Mouse (Mus musculus): ENCODE measurements around the gene Stoml3. TPM values are rescaled to one million over a fixed set of nuclear protein-coding genes. Genes with fewer than 3 reads are reported as not detected.

The Stoml3 gene
- polyA plus RNA-seq (2012; rRNA removed), result not detected in 2 replicates

DNA sequence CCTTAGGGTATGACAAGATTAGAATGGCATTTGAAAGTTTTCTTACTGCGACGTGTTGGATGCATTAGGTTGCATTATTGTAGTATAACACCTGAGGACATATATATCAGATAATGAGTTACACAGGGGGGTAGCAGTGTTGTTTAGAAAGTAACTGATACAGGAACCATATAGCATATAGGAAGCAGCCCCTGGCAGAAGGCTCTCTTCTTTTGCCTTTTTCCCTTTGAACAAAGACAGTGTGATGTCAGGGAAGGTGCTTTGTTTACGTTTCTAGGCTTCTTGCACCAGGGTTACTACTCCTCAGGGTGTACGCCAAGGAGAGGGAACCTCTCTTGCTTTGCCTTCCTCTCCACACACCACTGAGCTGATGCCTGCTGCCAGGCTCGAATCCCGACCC lies at the start of gene Stoml3:
TSS of gene Stoml3 (plus strand) at position 301 of the 400 bp plus-strand sequence.
- Histone ChIP-seq H3K27ac (ENCODE audit: insufficient read depth, low read length) (no peak within 1 kb of the TSS), H3K4me1 (ENCODE audit: control insufficient read depth, insufficient read depth, insufficient read length) (peaks cover 4% of the 10 kb centered on the region; the same call in 1 of the 2 replicates), H3K36me3 (ENCODE audit: control insufficient read depth, insufficient read depth, low read length) (no peaks in the 10 kb centered on the region), H3K27me3 (ENCODE audit: control insufficient read depth, insufficient read depth, low read length) (no peaks in the 10 kb centered on the region), H3K4me3 (ENCODE audit: extremely low read depth, insufficient read depth, insufficient read length) (no peak within 1 kb of the TSS)
- WGBS, result 90% methylated on average over 6 of the region's 6 CpGs
- DNase-seq (ENCODE audit: low read depth in 1 of 2, low spot score in 2 of 2), result no peak
- TF ChIP-seq POLR2A (IDR thresholded peaks at IDR 0.05; ENCODE audit: low read depth, low read length) (no peak), CTCF (IDR thresholded peaks at IDR 0.05; ENCODE audit: extremely low read depth, insufficient read depth, insufficient read length, insufficient replicate concordance) (no peak)

DNA sequence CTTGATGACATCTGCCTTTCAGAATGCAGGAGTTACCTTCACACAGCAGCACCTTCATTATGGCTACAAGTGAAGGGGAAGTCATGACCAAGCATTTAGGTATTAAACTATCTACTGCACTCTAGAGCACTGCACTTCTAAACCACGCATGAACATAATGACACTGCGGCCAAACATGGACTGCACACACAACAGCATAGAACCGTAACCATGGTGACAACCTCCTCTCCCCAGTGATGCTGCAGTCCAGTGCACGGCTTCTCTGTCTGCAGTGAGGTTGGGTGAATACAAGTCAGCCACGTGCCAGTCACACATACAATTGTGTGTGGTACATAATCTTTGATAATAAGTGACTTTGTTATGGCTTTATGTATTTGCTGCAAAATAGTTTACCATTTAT lies 42.9 kb upstream of the Stoml3 start:
- Histone ChIP-seq H3K4me1 (ENCODE audit: control insufficient read depth, insufficient read depth, insufficient read length) (no peaks in the 10 kb centered on the region), H3K27me3 (ENCODE audit: control insufficient read depth, insufficient read depth, low read length) (no peaks in the 10 kb centered on the region), H3K4me3 (ENCODE audit: extremely low read depth, insufficient read depth, insufficient read length) (no peak overlapping the region), H3K36me3 (ENCODE audit: control insufficient read depth, insufficient read depth, low read length) (peaks cover 9% of the 10 kb centered on the region), H3K27ac (ENCODE audit: insufficient read depth, low read length) (no peak overlapping the region)
- no peak for DNase-seq (ENCODE audit: low read depth in 1 of 2, low spot score in 2 of 2)
- TF ChIP-seq CTCF (IDR thresholded peaks at IDR 0.05; ENCODE audit: extremely low read depth, insufficient read depth, insufficient read length, insufficient replicate concordance), result no peak
- TF ChIP-seq POLR2A (IDR thresholded peaks at IDR 0.05; ENCODE audit: low read depth, low read length), result no peak
- 90% methylated on average over 5 of the region's 5 CpGs for WGBS

DNA sequence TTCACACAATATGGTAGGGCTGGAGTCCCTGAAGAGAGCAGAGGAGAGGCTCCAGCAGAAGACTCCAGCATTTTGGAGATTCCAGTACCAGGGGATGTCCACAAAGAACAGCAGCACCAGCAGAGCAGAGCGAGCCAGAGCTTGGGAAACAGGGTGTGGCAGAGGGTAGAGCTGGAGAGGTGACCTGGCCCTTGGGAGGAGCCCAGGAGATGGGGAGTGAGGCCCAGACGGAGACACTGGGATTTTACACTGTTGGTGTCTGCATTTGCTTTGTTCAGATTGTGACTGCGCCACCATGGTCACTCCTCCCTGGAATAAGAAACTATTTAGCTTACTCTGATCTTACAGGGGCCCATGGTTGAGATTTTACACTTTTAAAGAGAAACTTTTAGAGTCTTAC lies 41.7 kb upstream of the Stoml3 start:
- DNase-seq (ENCODE audit: low read depth in 1 of 2, low spot score in 2 of 2), result no peak
- Histone ChIP-seq H3K4me3 (ENCODE audit: extremely low read depth, insufficient read depth, insufficient read length) (no peak overlapping the region), H3K27me3 (ENCODE audit: control insufficient read depth, insufficient read depth, low read length) (no peaks in the 10 kb centered on the region), H3K4me1 (ENCODE audit: control insufficient read depth, insufficient read depth, insufficient read length) (no peaks in the 10 kb centered on the region), H3K36me3 (ENCODE audit: control insufficient read depth, insufficient read depth, low read length) (peaks cover 14% of the 10 kb centered on the region), H3K27ac (ENCODE audit: insufficient read depth, low read length) (no peak overlapping the region)
- WGBS, result 89% methylated on average over 3 of the region's 3 CpGs
- TF ChIP-seq CTCF (IDR thresholded peaks at IDR 0.05; ENCODE audit: extremely low read depth, insufficient read depth, insufficient read length, insufficient replicate concordance), result no peak
- no peak for TF ChIP-seq POLR2A (IDR thresholded peaks at IDR 0.05; ENCODE audit: low read depth, low read length)

GRCm38 (mm10) chr3:53448208-53448607 lies 40.2 kb upstream of the Stoml3 start:
- TF ChIP-seq POLR2A (IDR thresholded peaks at IDR 0.05; ENCODE audit: low read depth, low read length), result no peak
- TF ChIP-seq CTCF (IDR thresholded peaks at IDR 0.05; ENCODE audit: extremely low read depth, insufficient read depth, insufficient read length, insufficient replicate concordance), result no peak
- H3K27ac ChIP-seq (ENCODE audit: insufficient read depth, low read length), result no peak overlapping the region
- WGBS, result 25% methylated on average over 2 of the region's 2 CpGs
- no peaks in the 10 kb centered on the region for H3K4me1 ChIP-seq (ENCODE audit: control insufficient read depth, insufficient read depth, insufficient read length)
- H3K36me3 ChIP-seq (ENCODE audit: control insufficient read depth, insufficient read depth, low read length), result peaks cover 25% of the 10 kb centered on the region
- no peaks in the 10 kb centered on the region for H3K27me3 ChIP-seq (ENCODE audit: control insufficient read depth, insufficient read depth, low read length)
- H3K4me3 ChIP-seq (ENCODE audit: extremely low read depth, insufficient read depth, insufficient read length), result no peak overlapping the region
- peak in 1 of 2 experiments; percentile 45 for DNase-seq (ENCODE audit: low read depth in 1 of 2, low spot score in 2 of 2)

DNA sequence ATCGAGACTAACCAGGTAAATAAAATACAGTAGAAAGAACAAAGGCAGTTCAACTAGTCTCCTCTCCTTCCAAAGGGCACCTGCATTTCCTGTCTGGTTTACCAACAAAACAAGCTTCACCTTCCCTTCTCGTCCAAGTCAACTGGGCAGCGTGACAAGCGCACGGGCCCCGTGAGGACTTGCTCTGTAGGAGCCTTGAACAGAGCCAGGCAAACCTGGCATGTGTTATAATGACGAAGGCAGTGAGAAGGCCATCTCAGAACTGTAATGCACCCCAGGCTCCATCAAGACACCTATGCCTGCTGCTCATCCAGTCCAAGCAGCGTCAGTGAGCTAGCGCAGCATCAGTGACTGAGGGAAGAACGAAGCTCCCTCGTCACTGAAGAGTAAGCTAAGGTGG lies 37.8 kb upstream of the Stoml3 start:
- 95% methylated on average over 11 of the region's 11 CpGs for WGBS
- Histone ChIP-seq H3K4me3 (ENCODE audit: extremely low read depth, insufficient read depth, insufficient read length) (no peak overlapping the region), H3K36me3 (ENCODE audit: control insufficient read depth, insufficient read depth, low read length) (peaks cover 34% of the 10 kb centered on the region), H3K27ac (ENCODE audit: insufficient read depth, low read length) (no peak overlapping the region), H3K27me3 (ENCODE audit: control insufficient read depth, insufficient read depth, low read length) (no peaks in the 10 kb centered on the region), H3K4me1 (ENCODE audit: control insufficient read depth, insufficient read depth, insufficient read length) (no peaks in the 10 kb centered on the region)
- DNase-seq (ENCODE audit: low read depth in 1 of 2, low spot score in 2 of 2), result no peak
- no peak for TF ChIP-seq CTCF (IDR thresholded peaks at IDR 0.05; ENCODE audit: extremely low read depth, insufficient read depth, insufficient read length, insufficient replicate concordance)
- TF ChIP-seq POLR2A (IDR thresholded peaks at IDR 0.05; ENCODE audit: low read depth, low read length), result no peak

DNA sequence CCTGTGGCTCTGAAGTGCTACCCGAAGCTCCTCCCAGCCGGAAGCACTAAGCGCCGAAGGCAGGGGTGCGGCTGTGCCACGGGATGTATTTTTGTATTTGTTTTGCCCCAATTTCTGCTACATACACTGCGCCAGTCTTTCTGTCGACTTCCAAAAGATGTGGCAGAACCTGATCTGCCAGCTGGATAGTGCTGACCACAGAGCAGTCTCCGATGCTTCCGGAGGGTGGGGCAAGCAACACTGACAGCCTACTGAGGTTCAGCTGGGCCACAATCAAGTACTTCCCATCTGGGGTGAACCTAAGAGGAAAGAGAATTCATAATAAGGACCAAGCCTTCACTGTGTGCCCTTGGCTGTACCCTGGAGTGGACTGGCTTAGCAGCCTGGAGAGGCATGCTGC lies 36.1 kb upstream of the Stoml3 start:
- 90% methylated on average over 10 of the region's 10 CpGs for whole genome bisulfite sequencing
- no peak overlapping the region for H3K4me3 ChIP-seq (ENCODE audit: extremely low read depth, insufficient read depth, insufficient read length)
- TF ChIP-seq CTCF (IDR thresholded peaks at IDR 0.05; ENCODE audit: extremely low read depth, insufficient read depth, insufficient read length, insufficient replicate concordance) (no peak), POLR2A (IDR thresholded peaks at IDR 0.05; ENCODE audit: low read depth, low read length) (no peak)
- no peaks in the 10 kb centered on the region for H3K27me3 ChIP-seq (ENCODE audit: control insufficient read depth, insufficient read depth, low read length)
- peaks cover 41% of the 10 kb centered on the region for H3K36me3 ChIP-seq (ENCODE audit: control insufficient read depth, insufficient read depth, low read length)
- DNase-seq (ENCODE audit: low read depth in 1 of 2, low spot score in 2 of 2), result no peak
- no peaks in the 10 kb centered on the region for H3K4me1 ChIP-seq (ENCODE audit: control insufficient read depth, insufficient read depth, insufficient read length)
- no peak overlapping the region for H3K27ac ChIP-seq (ENCODE audit: insufficient read depth, low read length)

GRCm38 (mm10) chr3:53453346-53453745 lies 35.1 kb upstream of the Stoml3 start:
- TF ChIP-seq CTCF (IDR thresholded peaks at IDR 0.05; ENCODE audit: extremely low read depth, insufficient read depth, insufficient read length, insufficient replicate concordance) (no peak), POLR2A (IDR thresholded peaks at IDR 0.05; ENCODE audit: low read depth, low read length) (no peak)
- H3K36me3 ChIP-seq (ENCODE audit: control insufficient read depth, insufficient read depth, low read length), result peaks cover 47% of the 10 kb centered on the region
- DNase-seq (ENCODE audit: low read depth in 1 of 2, low spot score in 2 of 2), result no peak
- H3K27ac ChIP-seq (ENCODE audit: insufficient read depth, low read length), result no peak overlapping the region
- no peaks in the 10 kb centered on the region for H3K4me1 ChIP-seq (ENCODE audit: control insufficient read depth, insufficient read depth, insufficient read length)
- WGBS, result 94% methylated on average over 7 of the region's 7 CpGs
- no peaks in the 10 kb centered on the region for H3K27me3 ChIP-seq (ENCODE audit: control insufficient read depth, insufficient read depth, low read length)
- no peak overlapping the region for H3K4me3 ChIP-seq (ENCODE audit: extremely low read depth, insufficient read depth, insufficient read length)
